In genomic region chr17:23570017-23570416, GRCm38 (mm10) we compare ENCODE assay signal across 9 mouse cellular contexts. TPM values are rescaled to one million over a fixed set of nuclear protein-coding genes. Genes with fewer than 3 reads are reported as not detected.
DNase-seq lines count a peak whose midpoint lies in the region; ATAC-seq and TF ChIP-seq lines count a peak whose summit lies in the region.
"Had no signal": no experiment of that assay in that cellular context is flagged by ENCODE, and none has a peak within 500 bp of the region (broad histone marks: within the 10 kb centered on the region; RNA-seq: fewer than 3 reads in every experiment).

No protein-coding gene starts in this region.

- DNase-seq in gastrocnemius, postnatal 10 days: peak; percentile 37
- DNase-seq in gastrocnemius, postnatal 25 days: no peak
- DNase-seq in 416B (ENCODE audit: low read depth): peak; percentile 81
- peak; percentile 56 for DNase-seq in MEL (ENCODE audit: low read depth, low spot score)
- DNase-seq in lung, postnatal 0 days (ENCODE audit: low spot score): peak; percentile 71
- DNase-seq in thymus, postnatal 14 days: peak; percentile 69
- DNase-seq in right cerebral cortex, adult 2 months (ENCODE audit: low spot score in 2 of 2): no peak

- H3K4me2 ChIP-seq in heart, embryonic 15.5 days: no peak overlapping the region
- H3K4me2 ChIP-seq in lung, postnatal 0 days (replicated peaks; ENCODE audit: low read depth, low read length): no peak overlapping the region
- H3K4me2 ChIP-seq: limb, embryonic 13.5 days had no signal

- TF ChIP-seq CTCF in MEL (IDR thresholded peaks at IDR 0.05 in 2 of 3, conservative IDR thresholded peaks at IDR 0.05 in 1 of 3; ENCODE audit: control insufficient read depth in 1 of 3, insufficient read depth in 1 of 3, low read depth in 2 of 3, low read length in 3 of 3, poor library complexity in 1 of 3, severe bottlenecking in 1 of 3): peak; percentile 26 to 65 (median 52); a peak in 5 of 6 replicates
- peak; percentile 84 for TF ChIP-seq CTCF in lung, postnatal 0 days (IDR thresholded peaks at IDR 0.05)

- 36% methylated on average over 6 of the region's 6 CpGs for WGBS in heart, embryonic 15.5 days
- WGBS in lung, postnatal 0 days: 30% methylated on average over 6 of the region's 6 CpGs

- ATAC-seq in heart, embryonic 15.5 days (replicated peaks; ENCODE audit: insufficient number of reproducible peaks, insufficient read depth, low FRiP score, low read depth): 0 out of 2 replicates have a peak, but pooled peaks have one; percentile 56
- peak; percentile 83 for ATAC-seq in lung, postnatal 0 days

- no peak overlapping the region for H3K9ac ChIP-seq in MEL (ENCODE audit: control insufficient read depth, low read depth, low read length, poor library complexity, severe bottlenecking)
- no peak overlapping the region for H3K9ac ChIP-seq in heart, embryonic 15.5 days
- no peak overlapping the region for H3K9ac ChIP-seq in lung, postnatal 0 days (replicated peaks; ENCODE audit: low read depth)
- H3K9ac ChIP-seq: limb, embryonic 13.5 days had no signal

- H3K9me3 ChIP-seq in MEL (replicated peaks; ENCODE audit: insufficient read depth, low read length): no peaks in the 10 kb centered on the region
- no peaks in the 10 kb centered on the region for H3K9me3 ChIP-seq in heart, embryonic 15.5 days (replicated peaks)
- H3K9me3 ChIP-seq in lung, postnatal 0 days (ENCODE audit: low read length): no peaks in the 10 kb centered on the region
- H3K9me3 ChIP-seq: limb, embryonic 13.5 days had no signal

- peaks cover 0 to 3% of the 10 kb centered on the region in 2 experiments; a peak in 1 of 4 replicates for H3K4me1 ChIP-seq in MEL (ENCODE audit: control insufficient read depth in 1 of 2, insufficient read depth in 2 of 2, low read length in 2 of 2)
- peaks cover 3% of the 10 kb centered on the region for H3K4me1 ChIP-seq in heart, embryonic 15.5 days (replicated peaks)
- no peaks in the 10 kb centered on the region; the same call in 1 of the 2 replicates for H3K4me1 ChIP-seq in lung, postnatal 0 days (ENCODE audit: insufficient read depth, low read depth, low read length)

- no peak overlapping the region for H3K4me3 ChIP-seq in MEL (ENCODE audit: control insufficient read depth in 1 of 2, insufficient read depth in 1 of 2, low read depth in 2 of 2, low read length in 2 of 2)
- H3K4me3 ChIP-seq in heart, embryonic 15.5 days: no peak overlapping the region
- no peak overlapping the region for H3K4me3 ChIP-seq in lung, postnatal 0 days (ENCODE audit: low read depth, low read length)
- H3K4me3 ChIP-seq: limb, embryonic 13.5 days had no signal

- TF ChIP-seq POLR2A in MEL (IDR thresholded peaks at IDR 0.05; ENCODE audit: control insufficient read depth in 1 of 2, insufficient read depth in 1 of 2, low read depth in 1 of 2, low read length in 2 of 2, poor library complexity in 1 of 2): no peak

- no peaks in the 10 kb centered on the region for H3K27me3 ChIP-seq in MEL (ENCODE audit: control insufficient read depth in 1 of 2, insufficient read depth in 2 of 2, low read length in 2 of 2)
- no peaks in the 10 kb centered on the region for H3K27me3 ChIP-seq in heart, embryonic 15.5 days
- H3K27me3 ChIP-seq in lung, postnatal 0 days (replicated peaks; ENCODE audit: insufficient read depth, low read length): no peaks in the 10 kb centered on the region
- H3K27me3 ChIP-seq: limb, embryonic 13.5 days had no signal

- TF ChIP-seq RAD21 in MEL (IDR thresholded peaks at IDR 0.05; ENCODE audit: low read depth, low read length): peak; percentile 57

- peaks cover 0 to 5% of the 10 kb centered on the region in 2 experiments; a peak in 1 of 4 replicates for H3K36me3 ChIP-seq in MEL (ENCODE audit: control insufficient read depth in 1 of 2, insufficient read depth in 2 of 2, low read length in 2 of 2)
- peaks cover 11% of the 10 kb centered on the region for H3K36me3 ChIP-seq in heart, embryonic 15.5 days
- no peaks in the 10 kb centered on the region for H3K36me3 ChIP-seq in lung, postnatal 0 days (ENCODE audit: insufficient read depth, low read length)

- no peak for TF ChIP-seq EP300 in MEL (IDR thresholded peaks at IDR 0.05; ENCODE audit: low read depth in 1 of 2, low read length in 2 of 2)
- no peak for TF ChIP-seq EP300 in lung, postnatal 0 days (IDR thresholded peaks at IDR 0.05)

- H3K27ac ChIP-seq in MEL (ENCODE audit: control insufficient read depth, low read depth, low read length): no peak overlapping the region
- H3K27ac ChIP-seq in heart, embryonic 15.5 days: no peak overlapping the region
- no peak overlapping the region for H3K27ac ChIP-seq in lung, postnatal 0 days (ENCODE audit: low read length)
- H3K27ac ChIP-seq: limb, embryonic 13.5 days had no signal

- H3K79me2 ChIP-seq in MEL (ENCODE audit: control insufficient read depth, insufficient read depth, low read length, poor library complexity): no peaks in the 10 kb centered on the region

TF ChIP-seq in MEL, 35 proteins besides CTCF, POLR2A, EP300 and RAD21:
- TF ChIP-seq MAZ (IDR thresholded peaks at IDR 0.05; ENCODE audit: low read depth, low read length): no peak
- TF ChIP-seq SMC3 (IDR thresholded peaks at IDR 0.05; ENCODE audit: low read depth, low read length): peak; percentile 71
- TF ChIP-seq ZC3H11A (IDR thresholded peaks at IDR 0.05; ENCODE audit: low read depth, low read length): peak; percentile 42; the same call in 1 of the 2 replicates

RNA-seq across cellular contexts. Expression of gene Zfp213, which starts 6.0 kb away (rescaled TPM):
- total RNA-seq in gastrocnemius, postnatal 10 days (2021): 1 to 10 TPM; 3.3 to 4.1 TPM
- total RNA-seq in gastrocnemius, postnatal 25 days (2021): 1 to 10 TPM; 1.9 to 2.4 TPM
- 3.4 and 3.8 TPM in 2 replicates for total RNA-seq in MEL (2012; rRNA removed)
- polyA plus RNA-seq in MEL (2012; ENCODE audit: insufficient read depth in 1 of 2, insufficient read length in 2 of 2, low read depth in 1 of 2, low replicate concordance in 2 of 2, missing spikeins in 1 of 2): 1 to 10 TPM in 1 of 2 experiments, not detected in 1; 3.0 TPM
- 10.9 and 14.4 TPM in 2 replicates for polyA plus RNA-seq in heart, embryonic 15.5 days (2015; fragmentation: Nextera tagmentation; extraction: Ambion mirVana)
- 10.5 and 11.5 TPM in 2 replicates for polyA plus RNA-seq in lung, postnatal 0 days (2015; fragmentation: Nextera tagmentation; extraction: Ambion mirVana)

RNA-seq across cellular contexts. Expression of gene Zfp13, which starts 29.3 kb away (rescaled TPM):
- total RNA-seq in gastrocnemius, postnatal 10 days (2021): 1 to 10 TPM; 6.6 to 7.0 TPM
- total RNA-seq in gastrocnemius, postnatal 25 days (2021): 1 to 10 TPM; 2.0 to 2.1 TPM
- total RNA-seq in MEL (2012; rRNA removed): 0.08 and 0.16 TPM in 2 replicates
- polyA plus RNA-seq in MEL (2012; ENCODE audit: insufficient read depth in 1 of 2, insufficient read length in 2 of 2, low read depth in 1 of 2, low replicate concordance in 2 of 2, missing spikeins in 1 of 2): under 1 TPM in 1 of 2 experiments, not detected in 1; 0.38 TPM
- 6.7 and 8.3 TPM in 2 replicates for polyA plus RNA-seq in heart, embryonic 15.5 days (2015; fragmentation: Nextera tagmentation; extraction: Ambion mirVana)
- polyA plus RNA-seq in lung, postnatal 0 days (2015; fragmentation: Nextera tagmentation; extraction: Ambion mirVana): 5.0 and 5.5 TPM in 2 replicates

RNA-seq across cellular contexts. Expression of gene Zscan10, which starts 30.6 kb away (rescaled TPM):
- not detected for total RNA-seq in gastrocnemius, postnatal 10 days (2021)
- not detected for total RNA-seq in gastrocnemius, postnatal 25 days (2021)
- not detected in 2 replicates for total RNA-seq in MEL (2012; rRNA removed)
- polyA plus RNA-seq in MEL (2012; ENCODE audit: insufficient read depth in 1 of 2, insufficient read length in 2 of 2, low read depth in 1 of 2, low replicate concordance in 2 of 2, missing spikeins in 1 of 2): under 1 TPM in 1 of 2 experiments, not detected in 1; 0.08 TPM
- 0.06 TPM in 1 of 2 replicates, not detected in the other for polyA plus RNA-seq in heart, embryonic 15.5 days (2015; fragmentation: Nextera tagmentation; extraction: Ambion mirVana)
- polyA plus RNA-seq in lung, postnatal 0 days (2015; fragmentation: Nextera tagmentation; extraction: Ambion mirVana): not detected in 2 replicates

Comparison
In these comparisons a context has a peak if more than half of its experiments do, and no peak if none do; other contexts are left out.
1. DNase-seq: peak in gastrocnemius, postnatal 10 days (single experiment), 416B (single experiment), MEL (single experiment), lung, postnatal 0 days (single experiment) and thymus, postnatal 14 days (single experiment); none in gastrocnemius, postnatal 25 days (single experiment) and right cerebral cortex, adult 2 months (0 of 2).